Mouse (Mus musculus): Measurements from ENCODE around the gene B4galnt4. TPM values are rescaled to one million over a fixed set of nuclear protein-coding genes. Genes with fewer than 3 reads are reported as not detected.

B4galnt4 gene
- polyA plus RNA-seq, 1 experiment from 2014 or later, result 0.37 TPM

- no peaks in the 10 kb centered on the region for H3K9me3 ChIP-seq (replicated peaks; ENCODE audit: control insufficient read depth, low read length)
- no peak overlapping the region for H3K4me2 ChIP-seq (ENCODE audit: low read depth, low read length)
- 47% methylated on average over 34 of the region's 34 CpGs for WGBS (ENCODE audit: insufficient replicate concordance)
- no peak overlapping the region for H3K27ac ChIP-seq (ENCODE audit: low read length)
- no peaks in the 10 kb centered on the region for H3K4me1 ChIP-seq (ENCODE audit: control insufficient read depth, low read depth, low read length)
- no peak; the same call in 1 of the 2 replicates for ATAC-seq (ENCODE audit: low read depth)
- H3K4me3 ChIP-seq (ENCODE audit: low read depth, low read length), result no peak overlapping the region
- H3K27me3 ChIP-seq (ENCODE audit: control insufficient read depth, insufficient read depth, low read depth, low read length), result peaks cover 2% of the 10 kb centered on the region; the same call in 1 of the 2 replicates
- H3K9ac ChIP-seq (ENCODE audit: low read depth, low read length), result no peak overlapping the region
- no peaks in the 10 kb centered on the region for H3K36me3 ChIP-seq (ENCODE audit: control insufficient read depth, insufficient read depth)
Measured at GRCm38 (mm10) chr7:141079481-141080449, 18.9 kb downstream of the B4galnt4 start.

- H3K4me1 ChIP-seq (ENCODE audit: control insufficient read depth, low read depth, low read length), result peaks cover 10% of the 10 kb centered on the region
- no peak overlapping the region for H3K9ac ChIP-seq (ENCODE audit: low read depth, low read length)
- 23% methylated on average over 8 of the region's 8 CpGs for WGBS (ENCODE audit: insufficient replicate concordance)
- H3K27ac ChIP-seq (ENCODE audit: low read length), result no peak overlapping the region
- H3K4me2 ChIP-seq (ENCODE audit: low read depth, low read length), result no peak overlapping the region
- no peaks in the 10 kb centered on the region for H3K9me3 ChIP-seq (replicated peaks; ENCODE audit: control insufficient read depth, low read length)
- no peaks in the 10 kb centered on the region for H3K36me3 ChIP-seq (ENCODE audit: control insufficient read depth, insufficient read depth)
- ATAC-seq (ENCODE audit: low read depth), result no peak
- peaks cover 26% of the 10 kb centered on the region for H3K27me3 ChIP-seq (ENCODE audit: control insufficient read depth, insufficient read depth, low read depth, low read length)
- H3K4me3 ChIP-seq (ENCODE audit: low read depth, low read length), result no peak overlapping the region
Measured at GRCm38 (mm10) chr7:141087894-141088293, 27.0 kb downstream of the B4galnt4 start.

- Histone ChIP-seq H3K27ac (ENCODE audit: low read length) (no peak overlapping the region), H3K27me3 (ENCODE audit: control insufficient read depth, insufficient read depth, low read depth, low read length) (peaks cover 26% of the 10 kb centered on the region), H3K9ac (ENCODE audit: low read depth, low read length) (no peak overlapping the region), H3K4me1 (ENCODE audit: control insufficient read depth, low read depth, low read length) (peaks cover 16% of the 10 kb centered on the region), H3K4me2 (ENCODE audit: low read depth, low read length) (peak overlapping the region; percentile 24; the same call in 1 of the 2 replicates), H3K9me3 (replicated peaks; ENCODE audit: control insufficient read depth, low read length) (no peaks in the 10 kb centered on the region), H3K4me3 (ENCODE audit: low read depth, low read length) (no peak overlapping the region), H3K36me3 (ENCODE audit: control insufficient read depth, insufficient read depth) (no peaks in the 10 kb centered on the region)
- WGBS (ENCODE audit: insufficient replicate concordance), result 15% methylated on average over 18 of the region's 18 CpGs
- ATAC-seq (ENCODE audit: low read depth), result no peak
Measured at GRCm38 (mm10) chr7:141088473-141088872, 27.6 kb downstream of the B4galnt4 start.

DNA sequence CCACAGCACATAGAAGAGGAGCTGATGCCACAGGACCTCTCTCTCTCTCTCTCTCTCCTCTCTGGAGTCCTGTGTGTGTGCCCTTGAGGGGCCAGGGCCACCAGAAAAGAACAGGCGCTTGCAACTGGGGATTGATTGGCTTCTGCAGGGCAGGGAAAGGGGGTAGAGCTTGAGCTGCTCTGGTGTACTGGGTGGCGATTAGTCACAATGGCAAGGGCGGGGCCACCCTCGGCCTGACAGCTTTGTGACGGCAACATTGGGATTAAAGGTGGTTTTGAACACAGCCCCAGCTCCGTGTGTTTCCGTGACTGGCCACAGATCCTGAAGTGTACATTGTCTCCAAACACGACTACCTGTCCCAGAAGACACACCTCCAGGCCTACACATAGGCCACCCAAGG lies 29.3 kb downstream of the B4galnt4 start:
- no peak overlapping the region for H3K4me2 ChIP-seq (ENCODE audit: low read depth, low read length)
- 58% methylated on average over 8 of the region's 8 CpGs for WGBS (ENCODE audit: insufficient replicate concordance)
- H3K4me3 ChIP-seq (ENCODE audit: low read depth, low read length), result no peak overlapping the region
- H3K9me3 ChIP-seq (replicated peaks; ENCODE audit: control insufficient read depth, low read length), result no peaks in the 10 kb centered on the region
- H3K36me3 ChIP-seq (ENCODE audit: control insufficient read depth, insufficient read depth), result no peaks in the 10 kb centered on the region
- no peak overlapping the region for H3K27ac ChIP-seq (ENCODE audit: low read length)
- no peak for ATAC-seq (ENCODE audit: low read depth)
- H3K9ac ChIP-seq (ENCODE audit: low read depth, low read length), result no peak overlapping the region
- peaks cover 26% of the 10 kb centered on the region for H3K27me3 ChIP-seq (ENCODE audit: control insufficient read depth, insufficient read depth, low read depth, low read length)
- H3K4me1 ChIP-seq (ENCODE audit: control insufficient read depth, low read depth, low read length), result peaks cover 21% of the 10 kb centered on the region

DNA sequence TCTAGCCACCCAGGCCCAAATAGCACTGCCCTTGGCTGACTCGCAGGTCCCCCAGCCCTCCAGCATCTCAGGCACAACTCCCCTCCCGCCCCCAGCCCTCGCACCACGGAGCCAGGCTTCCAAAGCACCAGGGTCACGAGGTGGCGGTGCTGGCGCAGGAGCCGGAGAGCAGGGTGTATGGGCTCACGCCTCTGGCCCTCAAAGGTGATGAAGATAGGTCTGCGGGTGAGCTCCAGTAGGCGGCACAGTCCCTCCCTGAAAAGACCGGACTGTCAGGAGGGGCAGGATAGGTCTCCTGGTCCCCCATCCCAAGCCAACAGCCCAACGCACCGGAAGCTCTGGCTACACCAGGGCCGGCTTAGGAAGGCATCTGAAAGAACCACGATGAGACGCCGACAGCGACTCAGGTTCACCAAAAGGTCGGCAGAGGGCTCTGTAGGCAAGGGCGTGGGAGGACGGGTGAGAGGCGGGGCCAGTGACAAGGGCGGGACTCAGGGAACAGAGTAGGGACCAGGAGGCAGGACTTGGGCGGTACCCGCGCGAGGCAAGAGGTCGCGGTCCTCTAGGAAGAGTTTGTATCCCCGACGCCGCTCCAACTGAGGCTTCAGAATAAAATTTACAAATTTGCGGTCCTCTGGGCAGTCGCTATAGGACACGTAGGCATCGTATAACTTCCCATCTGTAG lies 31.3 kb downstream of the B4galnt4 start:
- Histone ChIP-seq H3K4me2 (ENCODE audit: low read depth, low read length) (peak overlapping the region; percentile 66), H3K4me3 (ENCODE audit: low read depth, low read length) (peak overlapping the region; percentile 42), H3K9ac (ENCODE audit: low read depth, low read length) (peak overlapping the region; percentile 45; the same call in 1 of the 2 replicates), H3K36me3 (ENCODE audit: control insufficient read depth, insufficient read depth) (no peaks in the 10 kb centered on the region), H3K27me3 (ENCODE audit: control insufficient read depth, insufficient read depth, low read depth, low read length) (peaks cover 26% of the 10 kb centered on the region), H3K9me3 (replicated peaks; ENCODE audit: control insufficient read depth, low read length) (no peaks in the 10 kb centered on the region), H3K27ac (ENCODE audit: low read length) (no peak overlapping the region), H3K4me1 (ENCODE audit: control insufficient read depth, low read depth, low read length) (peaks cover 40% of the 10 kb centered on the region)
- peak; percentile 89 for ATAC-seq (ENCODE audit: low read depth)
- WGBS (ENCODE audit: insufficient replicate concordance), result 17% methylated on average over 37 of the region's 37 CpGs

DNA sequence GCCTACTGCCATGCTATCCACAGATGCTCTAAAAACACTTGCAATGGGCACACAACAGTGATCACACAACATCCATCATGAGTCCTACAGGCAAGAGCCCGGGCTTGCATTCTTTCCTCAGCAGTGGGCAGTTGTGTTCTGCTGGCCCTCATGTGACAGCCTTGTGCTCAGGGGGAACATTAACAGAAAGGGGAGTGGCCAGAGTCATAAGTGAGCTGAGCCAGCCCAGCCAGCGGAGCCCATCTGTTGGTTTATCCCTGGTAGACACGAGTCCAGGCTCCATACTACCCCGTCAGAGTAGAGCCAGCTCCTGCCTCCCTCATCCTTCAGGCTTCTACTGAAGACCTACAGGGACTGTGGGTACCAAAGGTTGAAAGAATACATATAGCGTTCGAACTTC lies 33.0 kb downstream of the B4galnt4 start:
- Histone ChIP-seq H3K4me1 (ENCODE audit: control insufficient read depth, low read depth, low read length) (peaks cover 44% of the 10 kb centered on the region), H3K36me3 (ENCODE audit: control insufficient read depth, insufficient read depth) (no peaks in the 10 kb centered on the region), H3K9me3 (replicated peaks; ENCODE audit: control insufficient read depth, low read length) (no peaks in the 10 kb centered on the region), H3K27ac (ENCODE audit: low read length) (peak overlapping the region; percentile 91), H3K4me3 (ENCODE audit: low read depth, low read length) (peak overlapping the region; percentile 14; the same call in 1 of the 2 replicates), H3K9ac (ENCODE audit: low read depth, low read length) (no peak overlapping the region), H3K4me2 (ENCODE audit: low read depth, low read length) (peak overlapping the region; percentile 49), H3K27me3 (ENCODE audit: control insufficient read depth, insufficient read depth, low read depth, low read length) (peaks cover 9% of the 10 kb centered on the region)
- WGBS (ENCODE audit: insufficient replicate concordance), result 62% methylated on average over 6 of the region's 6 CpGs
- ATAC-seq (ENCODE audit: low read depth), result peak; percentile 45

DNA sequence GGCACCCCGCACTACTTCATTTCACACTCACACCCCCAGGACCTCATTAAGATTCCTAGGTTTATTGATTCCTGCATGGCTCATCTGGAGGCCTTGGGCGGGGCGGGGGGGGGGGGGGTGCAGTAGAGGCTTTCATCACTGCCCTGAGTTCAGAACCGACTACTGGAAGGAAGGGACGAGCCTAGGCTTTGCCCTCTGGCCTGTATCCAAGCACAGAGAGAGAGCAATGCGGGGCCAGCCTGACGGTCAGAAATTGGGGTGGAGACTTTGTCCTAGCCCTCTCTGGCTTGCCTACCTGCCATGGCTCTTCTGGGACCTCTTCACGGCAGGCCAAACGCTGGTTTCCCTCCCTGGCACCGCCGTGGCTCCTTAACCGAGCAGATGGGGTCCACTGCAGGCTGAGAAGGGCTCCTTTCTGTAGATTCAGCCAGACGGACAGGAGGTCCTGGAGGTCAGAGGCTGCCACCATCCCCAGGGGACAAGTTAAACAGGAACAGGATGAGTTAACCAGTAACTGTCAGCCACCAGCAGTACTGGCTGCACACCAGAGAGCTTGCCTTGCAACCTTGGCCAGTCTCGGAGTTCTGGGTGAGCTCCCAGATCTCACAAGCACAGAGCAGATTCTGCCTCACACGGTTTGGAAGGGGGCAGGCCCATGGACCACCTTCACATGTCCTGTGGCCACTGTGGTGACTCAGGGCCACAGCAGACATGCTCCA lies 33.7 kb downstream of the B4galnt4 start:
- Histone ChIP-seq H3K4me1 (ENCODE audit: control insufficient read depth, low read depth, low read length) (peaks cover 47% of the 10 kb centered on the region), H3K9me3 (replicated peaks; ENCODE audit: control insufficient read depth, low read length) (no peaks in the 10 kb centered on the region), H3K4me3 (ENCODE audit: low read depth, low read length) (peak overlapping the region; percentile 32), H3K27ac (ENCODE audit: low read length) (peak overlapping the region; percentile 91), H3K36me3 (ENCODE audit: control insufficient read depth, insufficient read depth) (no peaks in the 10 kb centered on the region), H3K9ac (ENCODE audit: low read depth, low read length) (peak overlapping the region; percentile 36; the same call in 1 of the 2 replicates), H3K4me2 (ENCODE audit: low read depth, low read length) (peak overlapping the region; percentile 49), H3K27me3 (ENCODE audit: control insufficient read depth, insufficient read depth, low read depth, low read length) (peaks cover 5% of the 10 kb centered on the region)
- WGBS (ENCODE audit: insufficient replicate concordance), result 55% methylated on average over 15 of the region's 15 CpGs
- ATAC-seq (ENCODE audit: low read depth), result peak; percentile 51

GRCm38 (mm10) chr7:141096021-141096420 lies 35.1 kb downstream of the B4galnt4 start:
- H3K9me3 ChIP-seq (replicated peaks; ENCODE audit: control insufficient read depth, low read length), result no peaks in the 10 kb centered on the region
- peaks cover 16% of the 10 kb centered on the region for H3K27me3 ChIP-seq (ENCODE audit: control insufficient read depth, insufficient read depth, low read depth, low read length)
- H3K4me3 ChIP-seq (ENCODE audit: low read depth, low read length), result peak overlapping the region; percentile 17
- H3K36me3 ChIP-seq (ENCODE audit: control insufficient read depth, insufficient read depth), result no peaks in the 10 kb centered on the region
- peaks cover 55% of the 10 kb centered on the region for H3K4me1 ChIP-seq (ENCODE audit: control insufficient read depth, low read depth, low read length)
- peak overlapping the region; percentile 91 for H3K27ac ChIP-seq (ENCODE audit: low read length)
- WGBS (ENCODE audit: insufficient replicate concordance), result 44% methylated on average over 6 of the region's 6 CpGs
- ATAC-seq (ENCODE audit: low read depth), result no peak
- H3K9ac ChIP-seq (ENCODE audit: low read depth, low read length), result peak overlapping the region; percentile 23
- peak overlapping the region; percentile 49 for H3K4me2 ChIP-seq (ENCODE audit: low read depth, low read length)
